8 mouse cellular contexts compared by ENCODE assay signal in the genomic region with DNA sequence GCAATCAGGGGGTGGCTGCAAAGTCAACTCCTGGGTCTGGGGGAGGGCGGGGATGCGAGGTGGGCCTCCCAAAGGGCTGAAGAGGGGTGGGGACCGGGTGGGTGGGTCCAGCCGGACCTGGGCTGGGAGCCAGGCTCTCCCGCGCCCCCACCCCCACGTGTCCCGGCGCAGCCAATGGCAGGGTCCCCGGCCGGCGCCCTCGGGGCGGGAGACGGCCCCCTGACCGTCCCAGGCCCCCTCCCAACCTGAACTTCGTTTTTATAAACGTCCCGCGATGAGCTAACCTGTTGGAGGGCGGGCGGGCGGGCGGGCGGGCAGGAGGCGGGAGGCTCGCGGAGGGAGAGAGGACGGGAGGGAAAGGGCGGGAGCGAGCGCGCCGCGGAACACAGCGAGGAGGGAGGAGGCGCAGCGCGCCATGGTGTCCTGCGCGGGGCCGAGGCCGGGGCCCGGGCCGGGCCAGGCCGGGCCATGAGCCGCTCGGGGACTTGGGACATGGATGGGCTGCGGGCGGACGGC. TPM values are rescaled to one million over a fixed set of nuclear protein-coding genes. Genes with fewer than 3 reads are reported as not detected.
A peak's percentile ranks its signal among the peaks of the same experiment; 100 is the strongest.
DNase-seq lines count a peak whose midpoint lies in the region; ATAC-seq and TF ChIP-seq lines count a peak whose summit lies in the region.

A gene (plus strand): TSS at position 469 of the 516 bp plus-strand sequence.

- H3K4me1 ChIP-seq in testis, adult 2 months (ENCODE audit: control insufficient read depth, insufficient read depth, low read length) = peaks cover 12% of the 10 kb centered on the region
- peaks cover 22% of the 10 kb centered on the region for H3K4me1 ChIP-seq in limb, embryonic 12.5 days (replicated peaks)
- peaks cover 14% of the 10 kb centered on the region for H3K4me1 ChIP-seq in stomach, embryonic 15.5 days

- H3K4me3 ChIP-seq in testis, adult 2 months (ENCODE audit: control insufficient read depth, low read depth, low read length) = peak within 1 kb of the TSS; percentile 57
- H3K4me3 ChIP-seq in limb, embryonic 12.5 days (replicated peaks) = peak within 1 kb of the TSS; percentile 90
- peak within 1 kb of the TSS; percentile 39 for H3K4me3 ChIP-seq in stomach, embryonic 15.5 days (replicated peaks)

- under 1% methylated on average over 28 of the region's 51 CpGs for WGBS in limb, embryonic 12.5 days
- WGBS in stomach, embryonic 15.5 days = 1% methylated on average over 40 of the region's 51 CpGs

- H3K9me3 ChIP-seq in limb, embryonic 12.5 days = no peaks in the 10 kb centered on the region
- no peaks in the 10 kb centered on the region for H3K9me3 ChIP-seq in stomach, embryonic 15.5 days

- no peak within 1 kb of the TSS for H3K27ac ChIP-seq in testis, adult 2 months (ENCODE audit: control insufficient read depth, insufficient read depth, low read depth, low read length)
- peak within 1 kb of the TSS; percentile 95 for H3K27ac ChIP-seq in limb, embryonic 12.5 days
- H3K27ac ChIP-seq in stomach, embryonic 15.5 days = no peak within 1 kb of the TSS

- no peaks in the 10 kb centered on the region for H3K36me3 ChIP-seq in testis, adult 2 months (ENCODE audit: control insufficient read depth, insufficient read depth, low read length)
- H3K36me3 ChIP-seq in limb, embryonic 12.5 days = no peaks in the 10 kb centered on the region
- H3K36me3 ChIP-seq in stomach, embryonic 15.5 days = no peaks in the 10 kb centered on the region

- H3K9ac ChIP-seq in limb, embryonic 12.5 days (replicated peaks) = peak within 1 kb of the TSS; percentile 99
- no peak within 1 kb of the TSS for H3K9ac ChIP-seq in stomach, embryonic 15.5 days

- no peak for TF ChIP-seq POLR2A in testis, adult 2 months (IDR thresholded peaks at IDR 0.05; ENCODE audit: control insufficient read depth, low read depth, low read length)

- DNase-seq in embryo, embryonic 10 days (ENCODE audit: low spot score) = peak; percentile 57
- DNase-seq in embryo, embryonic 11 days = no peak
- DNase-seq in testis, postnatal 10 days (ENCODE audit: low spot score) = no peak
- DNase-seq in layer of hippocampus, adult 8-10 months (ENCODE audit: low spot score in 2 of 2) = no peak

- TF ChIP-seq CTCF in testis, adult 2 months (IDR thresholded peaks at IDR 0.05; ENCODE audit: control insufficient read depth, insufficient read depth, insufficient replicate concordance, low read depth, low read length) = no peak

- H3K27me3 ChIP-seq in testis, adult 2 months (ENCODE audit: control insufficient read depth, insufficient read depth, low read length) = peaks cover 15% of the 10 kb centered on the region
- peaks cover 68% of the 10 kb centered on the region for H3K27me3 ChIP-seq in limb, embryonic 12.5 days
- H3K27me3 ChIP-seq in stomach, embryonic 15.5 days (replicated peaks) = peaks cover 90% of the 10 kb centered on the region

- ATAC-seq in limb, embryonic 12.5 days (ENCODE audit: insufficient number of reproducible peaks, insufficient read depth, low FRiP score, low TSS enrichment, low read depth) = peak; percentile 89
- 0 out of 2 replicates have a peak, but pooled peaks have one; percentile 47 for ATAC-seq in stomach, embryonic 15.5 days (ENCODE audit: insufficient read depth, low FRiP score, low read depth)
- no peak for ATAC-seq in erythroblast, adult 5-6 weeks (replicated peaks; ENCODE audit: low FRiP score, poor library complexity, severe bottlenecking)

- peak within 1 kb of the TSS; percentile 74 for H3K4me2 ChIP-seq in limb, embryonic 12.5 days
- H3K4me2 ChIP-seq in stomach, embryonic 15.5 days = peak within 1 kb of the TSS; percentile 76

RNA-seq across cellular contexts. Expression of the gene that starts here (rescaled TPM):
- polyA plus RNA-seq in testis, adult 2 months (2012; rRNA removed) = 0.11 TPM in 1 of 2 replicates, not detected in the other
- 81.8 and 88.0 TPM in 2 replicates for polyA plus RNA-seq in limb, embryonic 12.5 days (2016; fragmentation: Nextera tagmentation; extraction: Ambion mirVana)
- polyA plus RNA-seq in stomach, embryonic 15.5 days (2015; fragmentation: Nextera tagmentation; extraction: Ambion mirVana) = not detected in 2 replicates
- not detected in 2 replicates for total RNA-seq in erythroblast, adult 5-6 weeks (2015; ENCODE audit: low replicate concordance)
- total RNA-seq in erythroblast, adult 5-6 weeks (2017; ENCODE audit: low replicate concordance) = not detected in 2 replicates
- total RNA-seq in layer of hippocampus, adult 8-10 months (2022) = not detected

Comparison
In these comparisons a context has a peak if more than half of its experiments do, and no peak if none do; other contexts are left out.
1. RNA of the gene that starts here (polyA plus RNA-seq): 81.8 to 88.0 TPM in limb, embryonic 12.5 days; 0.11 TPM in testis, adult 2 months and not detected in stomach, embryonic 15.5 days; every median in the first group is over 10 times any median in the second.
2. Peak in ATAC-seq, H3K4me3 ChIP-seq and H3K4me2 ChIP-seq in stomach, embryonic 15.5 days; RNA of the gene not detected or under 1 TPM.
3. H3K4me3 ChIP-seq: peak in every context shown above with its lines; median percentile 90 in limb, embryonic 12.5 days; 57 in testis, adult 2 months; 39 in stomach, embryonic 15.5 days.